Mouse (Mus musculus) forebrain, embryonic 13.5 days (tissue): ENCODE measurements at regions not wholly inside any gene's neighbourhood (a gene's known extent, or its start where the extent isn't known, plus 50 kb on each side); places are given as distances from the start of the nearest gene placed in this dataset.

Source experiments
- ATAC-seq: fragments of 200-750 bp; cut with Nextera tagmentation; 2 replicates; pipeline ENCODE4 v1.8.0; 2017
- H3K27ac ChIP-seq: fragments of 300-500 bp; sonication (generic); 2 replicates; pipeline ENCODE4 v1.5.1; 2015; ENCODE audit warnings: inconsistent platforms, mild to moderate bottlenecking, moderate library complexity
- H3K27me3 ChIP-seq: fragments of 300-500 bp; sonication (generic); 2 replicates; pipeline ENCODE4 v1.6.1; 2015; ENCODE audit warnings: mild to moderate bottlenecking, inconsistent platforms
- H3K36me3 ChIP-seq: fragments of 300-500 bp; sonication (generic); 2 replicates; pipeline ENCODE4 v1.6.1; 2015; ENCODE audit warnings: mild to moderate bottlenecking, inconsistent platforms; ENCODE audit not compliant: poor library complexity, severe bottlenecking
- H3K4me1 ChIP-seq: fragments of 300-500 bp; sonication (generic); 2 replicates; pipeline ENCODE4 v1.6.1; 2015; ENCODE audit warnings: inconsistent platforms
- H3K4me2 ChIP-seq: fragments of 300-500 bp; sonication (generic); 2 replicates; pipeline ENCODE4 v1.6.1; 2015; ENCODE audit warnings: inconsistent platforms, mild to moderate bottlenecking, moderate library complexity
- H3K4me3 ChIP-seq: fragments of 300-500 bp; sonication (generic); 2 replicates; pipeline ENCODE4 v1.5.1; 2015; ENCODE audit warnings: mild to moderate bottlenecking, inconsistent platforms
- H3K9ac ChIP-seq: fragments of 300-500 bp; sonication (generic); 2 replicates; pipeline ENCODE4 v1.6.1; 2015; ENCODE audit warnings: mild to moderate bottlenecking, inconsistent platforms
- H3K9me3 ChIP-seq: fragments of 300-500 bp; sonication (generic); replicated peaks from 2 replicates; pipeline ENCODE4 v1.6.1; 2016; ENCODE audit warnings: inconsistent platforms
- WGBS: fragments of 180-500 bp; shearing (Covaris S2); methylation state at CpG from one replicate; pipeline ENCODE4 v1.1.7; 2015; 5-methylcytosine and 5-hydroxymethylcytosine counted together

- H3K9me3 ChIP-seq, result no peaks in the 10 kb centered on the region
- no peak overlapping the region for H3K4me2 ChIP-seq
- H3K27me3 ChIP-seq, result no peaks in the 10 kb centered on the region
- no peak overlapping the region for H3K9ac ChIP-seq
- no peak for ATAC-seq
- H3K4me3 ChIP-seq, result no peak overlapping the region
- H3K27ac ChIP-seq, result no peak overlapping the region
- no peaks in the 10 kb centered on the region for H3K36me3 ChIP-seq
- no peaks in the 10 kb centered on the region for H3K4me1 ChIP-seq
- WGBS, result 76% methylated on average over 5 of the region's 5 CpGs
Measured at GRCm38 (mm10) chr9:17158481-17159366, 657.6 kb upstream of the Fat3 start.

- 83% methylated on average over 1 of the region's 1 CpGs for WGBS
- no peak overlapping the region for H3K27ac ChIP-seq
- H3K4me1 ChIP-seq, result no peaks in the 10 kb centered on the region
- no peak overlapping the region for H3K9ac ChIP-seq
- H3K4me2 ChIP-seq, result no peak overlapping the region
- no peaks in the 10 kb centered on the region for H3K36me3 ChIP-seq
- H3K4me3 ChIP-seq, result no peak overlapping the region
- ATAC-seq, result no peak; the same call in 1 of the 2 replicates
- no peaks in the 10 kb centered on the region for H3K27me3 ChIP-seq
- H3K9me3 ChIP-seq, result no peaks in the 10 kb centered on the region
Measured at GRCm38 (mm10) chr9:17152369-17152768, 651.3 kb upstream of the Fat3 start.

- H3K9me3 ChIP-seq, result no peaks in the 10 kb centered on the region
- WGBS, result 63% methylated on average over 2 of the region's 2 CpGs
Measured at GRCm38 (mm10) chr9:17149424-17149823, 648.3 kb upstream of the Fat3 start.

More at GRCm38 (mm10) chr9:17149424-17149823, 648.3 kb upstream of the Fat3 start:
- no peak for ATAC-seq
- Histone ChIP-seq H3K27ac (no peak overlapping the region), H3K36me3 (no peaks in the 10 kb centered on the region), H3K4me2 (no peak overlapping the region), H3K4me1 (no peaks in the 10 kb centered on the region), H3K27me3 (no peaks in the 10 kb centered on the region), H3K4me3 (no peak overlapping the region), H3K9ac (no peak overlapping the region)
